Mouse (Mus musculus): ENCODE results near the gene Aipl1. TPM values are rescaled to one million over a fixed set of nuclear protein-coding genes. Genes with fewer than 3 reads are reported as not detected.
A peak's percentile ranks its signal among the peaks of the same experiment; 100 is the strongest.

Aipl1 gene
- polyA plus RNA-seq, 1 experiment = 0.04 TPM

DNA sequence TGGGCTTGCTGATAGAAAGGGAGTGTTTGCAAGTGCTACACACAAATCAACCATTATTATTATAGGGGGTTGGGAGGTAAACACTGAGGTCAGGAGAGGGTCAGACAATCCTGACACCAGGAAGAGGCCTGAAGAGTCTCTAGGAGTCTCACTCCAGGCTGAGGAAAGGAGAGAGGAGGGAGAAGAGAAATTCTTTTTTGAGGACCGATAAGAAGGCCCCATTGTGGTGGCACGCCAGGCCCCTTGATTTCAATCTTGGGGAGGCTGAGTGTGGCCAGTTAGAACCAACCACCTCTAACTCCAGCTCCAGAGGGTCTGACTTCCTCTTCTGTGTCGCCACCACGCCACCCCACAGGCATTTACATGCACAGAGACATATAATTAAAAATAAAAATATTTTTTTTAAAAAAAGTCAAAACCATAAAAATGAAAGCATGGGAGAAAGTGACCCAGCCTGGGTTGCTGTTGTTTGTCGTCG, 4.0 kb upstream of the Aipl1 start:
- no peak for TF ChIP-seq CTCF (IDR thresholded peaks at IDR 0.05; ENCODE audit: extremely low read depth, insufficient read depth, low read length)
- TF ChIP-seq POLR2A (IDR thresholded peaks at IDR 0.05; ENCODE audit: extremely low read depth, insufficient read depth, low read length) = no peak
- peaks cover 4% of the 10 kb centered on the region; the same call in 1 of the 2 replicates for H3K4me1 ChIP-seq (ENCODE audit: control insufficient read depth, insufficient read depth, low read length)
- H3K4me3 ChIP-seq (ENCODE audit: insufficient read depth, low read length) = peak overlapping the region; percentile 40; the same call in 1 of the 2 replicates
- H3K27ac ChIP-seq (ENCODE audit: insufficient read depth, low read length) = no peak overlapping the region

- TF ChIP-seq CTCF (IDR thresholded peaks at IDR 0.05; ENCODE audit: extremely low read depth, insufficient read depth, low read length) (no peak), POLR2A (IDR thresholded peaks at IDR 0.05; ENCODE audit: extremely low read depth, insufficient read depth, low read length) (no peak)
- H3K27ac ChIP-seq (ENCODE audit: insufficient read depth, low read length) = no peak overlapping the region
- 0 out of 2 replicates have a peak overlapping the region, but pooled peaks have one; percentile 2 for H3K4me3 ChIP-seq (ENCODE audit: insufficient read depth, low read length)
- peaks cover 4% of the 10 kb centered on the region; the same call in 1 of the 2 replicates for H3K4me1 ChIP-seq (ENCODE audit: control insufficient read depth, insufficient read depth, low read length)
Measured at GRCm38 (mm10) chr11:72039599-72040386, 2.5 kb upstream of the Aipl1 start.

DNA sequence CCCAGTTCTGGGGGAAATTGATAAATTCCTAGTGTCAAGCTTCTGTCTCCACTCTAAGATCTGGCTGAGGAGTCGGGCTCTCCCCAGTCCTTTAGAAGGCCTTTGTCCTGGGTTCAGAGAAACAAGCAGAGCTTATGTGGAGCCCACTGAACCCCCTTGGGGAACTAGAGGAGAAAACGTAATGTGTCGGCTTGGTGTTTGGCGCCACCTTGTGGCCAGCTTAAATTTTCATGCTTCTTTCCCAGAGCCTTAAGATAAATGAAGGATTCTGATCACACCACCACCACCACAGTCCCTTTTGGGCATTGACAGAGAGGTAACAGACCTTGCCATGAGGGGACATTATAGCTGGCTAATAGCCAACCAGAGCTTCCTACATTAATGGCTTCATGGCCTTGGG, 687 bp upstream of the Aipl1 start:
- no peak overlapping the region for H3K27ac ChIP-seq (ENCODE audit: insufficient read depth, low read length)
- TF ChIP-seq POLR2A (IDR thresholded peaks at IDR 0.05; ENCODE audit: extremely low read depth, insufficient read depth, low read length) (no peak), CTCF (IDR thresholded peaks at IDR 0.05; ENCODE audit: extremely low read depth, insufficient read depth, low read length) (peak; percentile 80)
- no peak overlapping the region for H3K4me3 ChIP-seq (ENCODE audit: insufficient read depth, low read length)
- H3K4me1 ChIP-seq (ENCODE audit: control insufficient read depth, insufficient read depth, low read length) = peaks cover 4% of the 10 kb centered on the region; the same call in 1 of the 2 replicates

- Histone ChIP-seq H3K4me1 (ENCODE audit: control insufficient read depth, insufficient read depth, low read length) (no peaks in the 10 kb centered on the region), H3K4me3 (ENCODE audit: insufficient read depth, low read length) (no peak overlapping the region), H3K27ac (ENCODE audit: insufficient read depth, low read length) (no peak overlapping the region)
- TF ChIP-seq CTCF (IDR thresholded peaks at IDR 0.05; ENCODE audit: extremely low read depth, insufficient read depth, low read length) = no peak
- TF ChIP-seq POLR2A (IDR thresholded peaks at IDR 0.05; ENCODE audit: extremely low read depth, insufficient read depth, low read length) = no peak
Measured at GRCm38 (mm10) chr11:72032589-72032988, 4.7 kb downstream of the Aipl1 start.

- no peak for TF ChIP-seq CTCF (IDR thresholded peaks at IDR 0.05; ENCODE audit: extremely low read depth, insufficient read depth, low read length)
- TF ChIP-seq POLR2A (IDR thresholded peaks at IDR 0.05; ENCODE audit: extremely low read depth, insufficient read depth, low read length) = no peak
- Histone ChIP-seq H3K27ac (ENCODE audit: insufficient read depth, low read length) (no peak overlapping the region), H3K4me3 (ENCODE audit: insufficient read depth, low read length) (no peak overlapping the region), H3K4me1 (ENCODE audit: control insufficient read depth, insufficient read depth, low read length) (no peaks in the 10 kb centered on the region)
Measured at GRCm38 (mm10) chr11:72032091-72032490, 5.2 kb downstream of the Aipl1 start.

GRCm38 (mm10) chr11:72031353-72031752, 6.0 kb downstream of the Aipl1 start:
- no peaks in the 10 kb centered on the region for H3K4me1 ChIP-seq (ENCODE audit: control insufficient read depth, insufficient read depth, low read length)
- no peak overlapping the region for H3K4me3 ChIP-seq (ENCODE audit: insufficient read depth, low read length)
- TF ChIP-seq POLR2A (IDR thresholded peaks at IDR 0.05; ENCODE audit: extremely low read depth, insufficient read depth, low read length) (no peak), CTCF (IDR thresholded peaks at IDR 0.05; ENCODE audit: extremely low read depth, insufficient read depth, low read length) (no peak)
- H3K27ac ChIP-seq (ENCODE audit: insufficient read depth, low read length) = no peak overlapping the region

GRCm38 (mm10) chr11:72029143-72029542, 8.2 kb downstream of the Aipl1 start:
- Histone ChIP-seq H3K27ac (ENCODE audit: insufficient read depth, low read length) (no peak overlapping the region), H3K4me1 (ENCODE audit: control insufficient read depth, insufficient read depth, low read length) (no peaks in the 10 kb centered on the region), H3K4me3 (ENCODE audit: insufficient read depth, low read length) (no peak overlapping the region)
- peak; percentile 62 for TF ChIP-seq CTCF (IDR thresholded peaks at IDR 0.05; ENCODE audit: extremely low read depth, insufficient read depth, low read length)
- no peak for TF ChIP-seq POLR2A (IDR thresholded peaks at IDR 0.05; ENCODE audit: extremely low read depth, insufficient read depth, low read length)

GRCm38 (mm10) chr11:72027836-72028235, 9.5 kb downstream of the Aipl1 start:
- TF ChIP-seq CTCF (IDR thresholded peaks at IDR 0.05; ENCODE audit: extremely low read depth, insufficient read depth, low read length) (no peak), POLR2A (IDR thresholded peaks at IDR 0.05; ENCODE audit: extremely low read depth, insufficient read depth, low read length) (no peak)
- no peaks in the 10 kb centered on the region for H3K4me1 ChIP-seq (ENCODE audit: control insufficient read depth, insufficient read depth, low read length)
- H3K27ac ChIP-seq (ENCODE audit: insufficient read depth, low read length) = no peak overlapping the region
- no peak overlapping the region for H3K4me3 ChIP-seq (ENCODE audit: insufficient read depth, low read length)

GRCm38 (mm10) chr11:72026516-72026915, 10.8 kb downstream of the Aipl1 start:
- Histone ChIP-seq H3K4me3 (ENCODE audit: insufficient read depth, low read length) (no peak overlapping the region), H3K4me1 (ENCODE audit: control insufficient read depth, insufficient read depth, low read length) (no peaks in the 10 kb centered on the region), H3K27ac (ENCODE audit: insufficient read depth, low read length) (no peak overlapping the region)
- TF ChIP-seq POLR2A (IDR thresholded peaks at IDR 0.05; ENCODE audit: extremely low read depth, insufficient read depth, low read length) (no peak), CTCF (IDR thresholded peaks at IDR 0.05; ENCODE audit: extremely low read depth, insufficient read depth, low read length) (no peak)

DNA sequence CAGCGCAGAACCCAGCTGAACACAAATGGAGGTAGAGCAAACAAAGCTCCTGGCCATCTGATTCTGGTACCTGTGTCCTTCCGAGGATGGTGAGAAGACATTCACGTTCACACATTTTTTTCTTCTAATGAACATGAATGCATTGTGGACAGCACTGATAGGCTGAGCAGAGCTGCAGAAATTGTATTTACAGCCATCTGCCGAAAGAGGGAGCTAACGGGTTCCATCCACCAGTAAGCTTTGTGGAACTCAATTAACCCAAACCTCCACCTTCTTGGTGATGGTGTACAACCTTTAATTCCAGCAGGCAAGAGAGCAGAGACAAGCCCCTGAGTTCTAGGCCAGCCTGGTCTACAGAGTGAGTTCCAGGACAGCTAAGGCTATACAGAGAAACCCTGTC, 11.5 kb downstream of the Aipl1 start:
- Histone ChIP-seq H3K4me3 (ENCODE audit: insufficient read depth, low read length) (no peak overlapping the region), H3K27ac (ENCODE audit: insufficient read depth, low read length) (no peak overlapping the region), H3K4me1 (ENCODE audit: control insufficient read depth, insufficient read depth, low read length) (no peaks in the 10 kb centered on the region)
- TF ChIP-seq POLR2A (IDR thresholded peaks at IDR 0.05; ENCODE audit: extremely low read depth, insufficient read depth, low read length) (no peak), CTCF (IDR thresholded peaks at IDR 0.05; ENCODE audit: extremely low read depth, insufficient read depth, low read length) (peak; percentile 40; the same call in 1 of the 2 replicates)
